Mouse (Mus musculus) MEL (cell line): Measurements from ENCODE around the gene Rec8. TPM values are rescaled to one million over a fixed set of nuclear protein-coding genes. Genes with fewer than 3 reads are reported as not detected.

Source experiments
- DNase-seq: peaks from one replicate; pipeline ENCODE4 v3.0.0; 2011; ENCODE audit warnings: low read depth, low spot score
- H3K27ac ChIP-seq: 2 replicates; pipeline ENCODE4 v1.5.1; 2012; ENCODE audit warnings: low read depth, mild to moderate bottlenecking, control low read depth, low read length, moderate library complexity; ENCODE audit not compliant: control insufficient read depth
- H3K27me3 ChIP-seq, 2 experiments: fragments of 150-350 bp in 1 of 2; sonication (generic) in 1 of 2; 2 replicates each; pipeline ENCODE4 v1.6.1; 2012; ENCODE audit warnings: low read length in 2 of 2, mild to moderate bottlenecking in 2 of 2, improper control_type of control experiment in 1 of 2, moderate library complexity in 1 of 2; ENCODE audit not compliant: insufficient read depth in 2 of 2, control insufficient read depth in 1 of 2
- H3K36me3 ChIP-seq, 2 experiments: 2 replicates each; pipeline ENCODE4 v1.6.1; 2012 to 2014; ENCODE audit warnings: low read length in 2 of 2, improper control_type of control experiment in 1 of 2, inconsistent platforms in 1 of 2, mild to moderate bottlenecking in 1 of 2; ENCODE audit not compliant: insufficient read depth in 2 of 2, control insufficient read depth in 1 of 2
- H3K4me1 ChIP-seq, 2 experiments: fragments of 150-350 bp in 1 of 2; sonication (generic) in 1 of 2; 2 replicates each; pipeline ENCODE4 v1.6.1; 2012; ENCODE audit warnings: low read length in 2 of 2, improper control_type of control experiment in 1 of 2, mild to moderate bottlenecking in 1 of 2; ENCODE audit not compliant: insufficient read depth in 2 of 2, control insufficient read depth in 1 of 2
- H3K4me3 ChIP-seq, 2 experiments: fragments of 150-350 bp in 1 of 2; sonication (generic) in 1 of 2; 2 replicates each; pipeline ENCODE4 v1.5.1; 2012; ENCODE audit warnings: low read depth in 2 of 2, low read length in 2 of 2, mild to moderate bottlenecking in 2 of 2, moderate library complexity in 2 of 2, control low read depth in 1 of 2, improper control_type of control experiment in 1 of 2; ENCODE audit not compliant: control insufficient read depth in 1 of 2, insufficient read depth in 1 of 2
- H3K79me2 ChIP-seq: 2 replicates; pipeline ENCODE4 v1.6.1; 2012; ENCODE audit warnings: mild to moderate bottlenecking, low read length, moderate library complexity; ENCODE audit not compliant: control insufficient read depth, poor library complexity, insufficient read depth
- H3K9ac ChIP-seq: 2 replicates; pipeline ENCODE4 v1.6.1; 2012; ENCODE audit warnings: low read depth, mild to moderate bottlenecking, control low read depth, low read length, moderate library complexity; ENCODE audit not compliant: control insufficient read depth, poor library complexity, severe bottlenecking
- H3K9me3 ChIP-seq: fragments of 150-350 bp; sonication (generic); replicated peaks from 2 replicates; pipeline ENCODE4 v1.6.1; 2012; ENCODE audit warnings: mild to moderate bottlenecking, low read length, improper control_type of control experiment, moderate library complexity; ENCODE audit not compliant: insufficient read depth
- BHLHE40 ChIP-seq: IDR thresholded peaks from 2 replicates; pipeline ENCODE4 v1.6.1; 2012; ENCODE audit warnings: low read depth, mild to moderate bottlenecking, inconsistent platforms, low read length, improper control_type of control experiment, borderline replicate concordance
- CHD1 ChIP-seq: IDR thresholded peaks from 2 replicates; pipeline ENCODE4 v1.6.1; 2012; ENCODE audit warnings: low read depth, mild to moderate bottlenecking, inconsistent platforms, low read length, improper control_type of control experiment
- CHD2 ChIP-seq: IDR thresholded peaks from 2 replicates; pipeline ENCODE4 v1.6.1; 2011; ENCODE audit warnings: low read length, improper control_type of control experiment
- CTCF ChIP-seq, 3 experiments: IDR thresholded peaks in 2 of 3; conservative IDR thresholded peaks in 1 of 3; 2 replicates each; pipeline ENCODE4 v1.5.1; 2011 to 2012; ENCODE audit warnings: low read length in 3 of 3, low read depth in 2 of 3, mild to moderate bottlenecking in 2 of 3, improper control_type of control experiment in 1 of 3, inconsistent platforms in 1 of 3, mixed read lengths in 1 of 3, moderate library complexity in 1 of 3; ENCODE audit not compliant: control insufficient read depth in 1 of 3, insufficient read depth in 1 of 3, poor library complexity in 1 of 3, severe bottlenecking in 1 of 3
- EP300 ChIP-seq, 2 experiments: IDR thresholded peaks; 2 replicates each; pipeline ENCODE4 v1.6.1; 2011; ENCODE audit warnings: improper control_type of control experiment in 2 of 2, low read length in 2 of 2, low read depth in 1 of 2, mild to moderate bottlenecking in 1 of 2
- GABPA ChIP-seq: IDR thresholded peaks from 2 replicates; pipeline ENCODE4 v1.6.1; 2012; ENCODE audit warnings: low read depth, mild to moderate bottlenecking, inconsistent platforms, low read length, improper control_type of control experiment, moderate library complexity
- GATA1 ChIP-seq: IDR thresholded peaks from 2 replicates; pipeline ENCODE4 v1.6.1; 2011; ENCODE audit warnings: low read depth, low read length, improper control_type of control experiment
- HCFC1 ChIP-seq: IDR thresholded peaks from 2 replicates; pipeline ENCODE4 v1.6.1; 2012; ENCODE audit warnings: low read depth, mild to moderate bottlenecking, inconsistent platforms, low read length, improper control_type of control experiment, moderate library complexity
- JUND ChIP-seq: IDR thresholded peaks from 2 replicates; pipeline ENCODE4 v1.6.1; 2011; ENCODE audit warnings: low read depth, mild to moderate bottlenecking, improper control_type of control experiment, low read length
- KAT2A ChIP-seq: conservative IDR thresholded peaks from 2 replicates; pipeline ENCODE4 v1.6.1; 2012; ENCODE audit warnings: low read depth, low read length, improper control_type of control experiment, inconsistent platforms
- MAX ChIP-seq: IDR thresholded peaks from 2 replicates; pipeline ENCODE4 v1.6.1; 2011; ENCODE audit warnings: low read length, improper control_type of control experiment
- MAZ ChIP-seq: IDR thresholded peaks from 2 replicates; pipeline ENCODE4 v1.6.1; 2012; ENCODE audit warnings: low read depth, mild to moderate bottlenecking, inconsistent platforms, low read length, improper control_type of control experiment
- MYB ChIP-seq: IDR thresholded peaks from 2 replicates; pipeline ENCODE4 v1.6.1; 2011; ENCODE audit warnings: mild to moderate bottlenecking, low read depth, low read length, improper control_type of control experiment
- NRF1 ChIP-seq: IDR thresholded peaks from 2 replicates; pipeline ENCODE4 v1.6.1; 2014; ENCODE audit warnings: low read depth, mild to moderate bottlenecking, inconsistent platforms, low read length, improper control_type of control experiment, moderate library complexity; ENCODE audit not compliant: poor library complexity, insufficient read depth, severe bottlenecking
- POLR2A ChIP-seq, 2 experiments: IDR thresholded peaks; 2 replicates each; pipeline ENCODE4 v1.6.1; 2011 to 2012; ENCODE audit warnings: low read length in 2 of 2, mild to moderate bottlenecking in 2 of 2, control low read depth in 1 of 2, improper control_type of control experiment in 1 of 2, low read depth in 1 of 2, moderate library complexity in 1 of 2; ENCODE audit not compliant: control insufficient read depth in 1 of 2, insufficient read depth in 1 of 2, poor library complexity in 1 of 2
- POLR2AphosphoS2 ChIP-seq: IDR thresholded peaks from 2 replicates; pipeline ENCODE4 v1.6.1; 2011; ENCODE audit warnings: low read length, improper control_type of control experiment
- RAD21 ChIP-seq: IDR thresholded peaks from 2 replicates; pipeline ENCODE4 v1.6.1; 2011; ENCODE audit warnings: mild to moderate bottlenecking, low read depth, low read length, improper control_type of control experiment
- RCOR1 ChIP-seq: IDR thresholded peaks from 2 replicates; pipeline ENCODE4 v1.6.1; 2012; ENCODE audit warnings: low read depth, mild to moderate bottlenecking, inconsistent platforms, low read length, improper control_type of control experiment
- SMC3 ChIP-seq: IDR thresholded peaks from 2 replicates; pipeline ENCODE4 v1.6.1; 2011; ENCODE audit warnings: low read depth, low read length, improper control_type of control experiment
- USF2 ChIP-seq, 2 experiments: IDR thresholded peaks; 2 replicates each; pipeline ENCODE4 v1.6.1; 2011 to 2012; ENCODE audit warnings: improper control_type of control experiment in 2 of 2, low read length in 2 of 2, borderline replicate concordance in 1 of 2, inconsistent platforms in 1 of 2, low read depth in 1 of 2, mild to moderate bottlenecking in 1 of 2; ENCODE audit not compliant: insufficient read depth in 1 of 2
- ZC3H11A ChIP-seq: IDR thresholded peaks from 2 replicates; pipeline ENCODE4 v1.6.1; 2012; ENCODE audit warnings: low read depth, mild to moderate bottlenecking, inconsistent platforms, low read length, improper control_type of control experiment
- ZMIZ1 ChIP-seq: IDR thresholded peaks from 2 replicates; pipeline ENCODE4 v1.6.1; 2012; ENCODE audit warnings: low read depth, mild to moderate bottlenecking, inconsistent platforms, low read length, improper control_type of control experiment, moderate library complexity
- ZNF384 ChIP-seq: IDR thresholded peaks from 2 replicates; pipeline ENCODE4 v1.6.1; 2012; ENCODE audit warnings: low read depth, mild to moderate bottlenecking, inconsistent platforms, low read length, improper control_type of control experiment
- polyA plus RNA-seq, 2 experiments: library from polyadenylated mRNA; stranded (reverse) in 1 of 2; unstranded in 1 of 2; fragments of >175 nt in 1 of 2; fragments of >200 nt in 1 of 2; gene quantifications; 2 replicates each; pipeline versions ENCODE4 v1.2.1 to v1.2.4; 2012; ENCODE audit warnings: low replicate concordance in 2 of 2, low read depth in 1 of 2; ENCODE audit not compliant: insufficient read length in 2 of 2, insufficient read depth in 1 of 2, missing spikeins in 1 of 2
- total RNA-seq: library from RNA; depleted of rRNA; stranded (reverse); fragments of 300-350 nt; gene quantifications from 2 replicates; pipeline ENCODE4 v1.2.3, GENCODE M21; 2012

The Rec8 gene
- total and polyA plus RNA-seq, 3 experiments, result 1.5 to 2.5 TPM; not detected in 1

GRCm38 (mm10) chr14:55659960-55660573 is 42.2 kb downstream of the Rec8 start, which contains the start of gene Mdp1 (continued):
- TF ChIP-seq POLR2AphosphoS2 (no peak; the same call in 1 of the 2 replicates), MAX (0 out of 2 replicates have a peak, but pooled peaks have one; percentile 15), ZC3H11A (no peak), EP300 (IDR thresholded peaks at IDR 0.05; ENCODE audit: low read depth in 1 of 2, low read length in 2 of 2) (peak in 1 of 2 experiments; percentile 24; a peak in 1 of 4 replicates), HCFC1 (peak; percentile 82), CHD1 (no peak), RAD21 (no peak), SMC3 (no peak), GATA1 (peak; percentile 30; the same call in 1 of the 2 replicates), NRF1 (no peak), ZMIZ1 (peak; percentile 40; the same call in 1 of the 2 replicates), MYB (no peak), BHLHE40 (no peak), JUND (no peak), MAZ (no peak), USF2 (IDR thresholded peaks at IDR 0.05; ENCODE audit: borderline replicate concordance in 1 of 2, insufficient read depth in 1 of 2, low read depth in 1 of 2, low read length in 2 of 2) (no peak), ZNF384 (no peak), KAT2A (no peak; the same call in 1 of the 2 replicates), CTCF (IDR thresholded peaks at IDR 0.05 in 2 of 3, conservative IDR thresholded peaks at IDR 0.05 in 1 of 3; ENCODE audit: control insufficient read depth in 1 of 3, insufficient read depth in 1 of 3, low read depth in 2 of 3, low read length in 3 of 3, poor library complexity in 1 of 3, severe bottlenecking in 1 of 3) (peak in 2 of 3 experiments; percentile 65; a peak in 4 of 6 replicates), POLR2A (IDR thresholded peaks at IDR 0.05; ENCODE audit: control insufficient read depth in 1 of 2, insufficient read depth in 1 of 2, low read depth in 1 of 2, low read length in 2 of 2, poor library complexity in 1 of 2) (peak; percentile 26 to 64; a peak in 2 of 4 replicates), GABPA (no peak; the same call in 1 of the 2 replicates), RCOR1 (peak; percentile 39)

GRCm38 (mm10) chr14:55660636-55661035 is 42.8 kb downstream of the Rec8 start:
- peak overlapping the region; percentile 69 to 89 for H3K4me3 ChIP-seq
- H3K9ac ChIP-seq, result peak overlapping the region; percentile 67
- TF ChIP-seq CHD2 (no peak), USF2 (IDR thresholded peaks at IDR 0.05; ENCODE audit: borderline replicate concordance in 1 of 2, insufficient read depth in 1 of 2, low read depth in 1 of 2, low read length in 2 of 2) (no peak), GATA1 (no peak)
- no peaks in the 10 kb centered on the region for H3K9me3 ChIP-seq
- peaks cover 2% of the 10 kb centered on the region for H3K79me2 ChIP-seq
- H3K27ac ChIP-seq, result peak overlapping the region; percentile 85
- DNase-seq, result no peak
- no peaks in the 10 kb centered on the region for H3K27me3 ChIP-seq
- H3K4me1 ChIP-seq, result peaks cover 3 to 14% of the 10 kb centered on the region in 2 experiments
- H3K36me3 ChIP-seq, result peaks cover 3 to 11% of the 10 kb centered on the region in 2 experiments; a peak in 3 of 4 replicates
